Mouse (Mus musculus) MEL (cell line): ENCODE results near the gene Tpcn1.

Experiments
- BHLHE40 ChIP-seq: IDR thresholded peaks from 2 replicates; pipeline ENCODE4 v1.6.1; 2012; ENCODE audit warnings: low read depth, mild to moderate bottlenecking, inconsistent platforms, low read length, improper control_type of control experiment, borderline replicate concordance
- CTCF ChIP-seq, 3 experiments: IDR thresholded peaks in 2 of 3; conservative IDR thresholded peaks in 1 of 3; 2 replicates each; pipeline ENCODE4 v1.5.1; 2011 to 2012; ENCODE audit warnings: low read length in 3 of 3, low read depth in 2 of 3, mild to moderate bottlenecking in 2 of 3, improper control_type of control experiment in 1 of 3, inconsistent platforms in 1 of 3, mixed read lengths in 1 of 3, moderate library complexity in 1 of 3; ENCODE audit not compliant: control insufficient read depth in 1 of 3, insufficient read depth in 1 of 3, poor library complexity in 1 of 3, severe bottlenecking in 1 of 3
- ETS1 ChIP-seq: IDR thresholded peaks from 2 replicates; pipeline ENCODE4 v1.6.1; 2012; ENCODE audit warnings: low read depth, mild to moderate bottlenecking, inconsistent platforms, low read length, improper control_type of control experiment, moderate library complexity
- MAFK ChIP-seq: IDR thresholded peaks from 2 replicates; pipeline ENCODE4 v1.6.1; 2011; ENCODE audit warnings: low read depth, mild to moderate bottlenecking, low read length, improper control_type of control experiment, borderline replicate concordance
- MXI1 ChIP-seq: IDR thresholded peaks from 2 replicates; pipeline ENCODE4 v1.6.1; 2011; ENCODE audit warnings: mild to moderate bottlenecking, low read depth, low read length, improper control_type of control experiment
- POLR2A ChIP-seq, 2 experiments: IDR thresholded peaks; 2 replicates each; pipeline ENCODE4 v1.6.1; 2011 to 2012; ENCODE audit warnings: low read length in 2 of 2, mild to moderate bottlenecking in 2 of 2, control low read depth in 1 of 2, improper control_type of control experiment in 1 of 2, low read depth in 1 of 2, moderate library complexity in 1 of 2; ENCODE audit not compliant: control insufficient read depth in 1 of 2, insufficient read depth in 1 of 2, poor library complexity in 1 of 2
- RAD21 ChIP-seq: IDR thresholded peaks from 2 replicates; pipeline ENCODE4 v1.6.1; 2011; ENCODE audit warnings: mild to moderate bottlenecking, low read depth, low read length, improper control_type of control experiment
- RCOR1 ChIP-seq: IDR thresholded peaks from 2 replicates; pipeline ENCODE4 v1.6.1; 2012; ENCODE audit warnings: low read depth, mild to moderate bottlenecking, inconsistent platforms, low read length, improper control_type of control experiment
- USF1 ChIP-seq: IDR thresholded peaks from 2 replicates; pipeline ENCODE4 v1.6.1; 2014; ENCODE audit warnings: low read depth, mild to moderate bottlenecking, inconsistent platforms, low read length, improper control_type of control experiment, moderate library complexity
- ZC3H11A ChIP-seq: IDR thresholded peaks from 2 replicates; pipeline ENCODE4 v1.6.1; 2012; ENCODE audit warnings: low read depth, mild to moderate bottlenecking, inconsistent platforms, low read length, improper control_type of control experiment
- ZKSCAN1 ChIP-seq: IDR thresholded peaks from 2 replicates; pipeline ENCODE4 v1.6.1; 2012; ENCODE audit warnings: low read depth, mild to moderate bottlenecking, inconsistent platforms, low read length, improper control_type of control experiment, moderate library complexity

DNA sequence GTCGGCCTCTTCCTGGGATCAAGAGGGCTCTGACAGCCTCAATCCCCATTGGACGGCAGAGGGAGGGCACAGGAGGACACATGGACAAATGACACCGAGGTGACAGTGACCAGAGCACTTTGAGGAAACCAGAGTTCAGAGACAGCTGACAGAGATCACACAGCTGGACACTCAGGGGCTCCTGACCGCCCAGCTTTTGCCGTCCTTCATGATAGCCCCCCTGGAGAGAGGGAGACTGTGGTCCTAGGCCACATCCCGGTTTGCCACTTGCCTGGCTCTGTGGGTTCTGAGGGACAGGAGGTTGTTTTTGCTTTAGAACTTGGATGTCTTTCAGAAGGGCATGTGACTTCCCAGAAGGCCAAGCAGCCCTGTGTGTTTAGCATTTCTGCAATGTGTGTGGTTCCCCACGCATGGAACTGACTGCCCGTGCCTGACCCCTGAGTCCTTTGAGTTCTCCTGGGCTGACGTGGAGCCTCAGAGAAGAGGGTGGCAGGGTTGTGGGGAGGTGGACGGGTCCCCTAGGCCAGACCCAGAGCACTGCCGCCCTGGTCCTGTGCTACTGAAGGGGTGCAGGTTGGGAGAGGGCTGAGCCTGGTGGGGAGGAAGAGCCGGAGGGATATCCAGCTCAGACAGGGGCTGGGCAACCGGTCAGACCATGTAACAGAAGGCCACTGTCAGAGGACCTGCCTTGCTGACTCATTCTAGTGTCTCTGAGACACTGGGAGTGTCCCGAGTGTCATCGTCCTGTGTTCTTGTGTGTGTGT lies 72.1 kb downstream of the Tpcn1 start:
- TF ChIP-seq USF1: no peak
- TF ChIP-seq BHLHE40: no peak
- no peak for TF ChIP-seq MXI1
- no peak for TF ChIP-seq POLR2A (IDR thresholded peaks at IDR 0.05; ENCODE audit: control insufficient read depth in 1 of 2, insufficient read depth in 1 of 2, low read depth in 1 of 2, low read length in 2 of 2, poor library complexity in 1 of 2)
- TF ChIP-seq MAFK: no peak
- TF ChIP-seq CTCF (IDR thresholded peaks at IDR 0.05 in 2 of 3, conservative IDR thresholded peaks at IDR 0.05 in 1 of 3; ENCODE audit: control insufficient read depth in 1 of 3, insufficient read depth in 1 of 3, low read depth in 2 of 3, low read length in 3 of 3, poor library complexity in 1 of 3, severe bottlenecking in 1 of 3): no peak
- no peak for TF ChIP-seq RAD21
- TF ChIP-seq ZKSCAN1: no peak
- no peak for TF ChIP-seq ETS1
- TF ChIP-seq ZC3H11A: no peak
- no peak for TF ChIP-seq RCOR1
